8 mouse cellular contexts compared by ENCODE assay signal in genomic region chr14:100753951-100754350, GRCm38 (mm10).
DNase-seq lines count a peak whose midpoint lies in the region; TF ChIP-seq lines count a peak whose summit lies in the region.

No protein-coding gene starts in this region.

- intact Hi-C loops in left cerebral cortex, postnatal 4 days (cut with DNase I): no loop called here
- intact Hi-C loops in gastrocnemius, postnatal 14 days (cut with DNase I; ENCODE audit: low total_unique reads): loop anchor here (10.0 kb wide), 1 partner anchor 819 kb away; no protein-coding TSS in a partner anchor

- no peak for TF ChIP-seq POLR2A in brain, embryonic 14.5 days (IDR thresholded peaks at IDR 0.05; ENCODE audit: borderline replicate concordance, extremely low read depth, insufficient read depth, insufficient read length, poor library complexity, severe bottlenecking)

- peak; percentile 59 for DNase-seq in adrenal gland, postnatal 10 days
- DNase-seq in adrenal gland, adult 8-10 months: no peak
- peak; percentile 41 for DNase-seq in left cerebral cortex, postnatal 4 days
- DNase-seq in left cerebral cortex, adult 11 months (ENCODE audit: low spot score): no peak
- peak; percentile 45 for DNase-seq in brain, embryonic 14.5 days (ENCODE audit: low read depth)
- DNase-seq in lung, postnatal 36 days: peak; percentile 21
- DNase-seq in ovary, postnatal 14 days (ENCODE audit: low spot score): no peak
- DNase-seq in gastrocnemius, postnatal 14 days: no peak

- TF ChIP-seq CTCF in brain, embryonic 14.5 days (IDR thresholded peaks at IDR 0.05; ENCODE audit: borderline replicate concordance, extremely low read depth, insufficient read depth, insufficient read length): peak; percentile 53; the same call in 1 of the 2 replicates

Comparison
In these comparisons a context has a peak if more than half of its experiments do, and no peak if none do; other contexts are left out.
1. DNase-seq: peak in adrenal gland, postnatal 10 days (single experiment), left cerebral cortex, postnatal 4 days (single experiment), brain, embryonic 14.5 days (single experiment) and lung, postnatal 36 days (single experiment); none in adrenal gland, adult 8-10 months (single experiment), left cerebral cortex, adult 11 months (single experiment), ovary, postnatal 14 days (single experiment) and gastrocnemius, postnatal 14 days (single experiment).